Mouse (Mus musculus): ENCODE measurements around the gene Il5.
A peak's percentile ranks its signal among the peaks of the same experiment; 100 is the strongest.

The Il5 gene

GRCm38 (mm10) chr11:53720715-53721114 lies at the start of gene Il5:
Il5 (plus strand) TSS chr11:53720794.
- DNase-seq (ENCODE audit: low read depth, low spot score): no peak

GRCm38 (mm10) chr11:53671414-53671813 lies 49.2 kb upstream of the Il5 start:
- DNase-seq (ENCODE audit: low read depth, low spot score): no peak

GRCm38 (mm10) chr11:53680141-53680540 lies 40.5 kb upstream of the Il5 start:
- no peak for DNase-seq (ENCODE audit: low read depth, low spot score)

- DNase-seq (ENCODE audit: low read depth, low spot score): no peak
These were observed 38.9 kb upstream of the Il5 start for GRCm38 (mm10) chr11:53681686-53682085.

GRCm38 (mm10) chr11:53682170-53682569 lies 38.4 kb upstream of the Il5 start:
- DNase-seq (ENCODE audit: low read depth, low spot score): no peak

- DNase-seq (ENCODE audit: low read depth, low spot score): no peak
These were observed 37.5 kb upstream of the Il5 start for GRCm38 (mm10) chr11:53682994-53683530.

- no peak for DNase-seq (ENCODE audit: low read depth, low spot score)
These were observed 28.6 kb upstream of the Il5 start for GRCm38 (mm10) chr11:53691979-53692378.

GRCm38 (mm10) chr11:53698521-53698920 lies 22.1 kb upstream of the Il5 start:
- DNase-seq (ENCODE audit: low read depth, low spot score): no peak

GRCm38 (mm10) chr11:53699351-53699750 lies 21.2 kb upstream of the Il5 start:
- no peak for DNase-seq (ENCODE audit: low read depth, low spot score)

GRCm38 (mm10) chr11:53706236-53706933 lies 14.2 kb upstream of the Il5 start:
- DNase-seq (ENCODE audit: low read depth, low spot score): peak; percentile 25

- peak; percentile 82 for DNase-seq (ENCODE audit: low read depth, low spot score)
These were observed 13.5 kb upstream of the Il5 start, which contains the start of gene Rad50 for GRCm38 (mm10) chr11:53706934-53707717. Rad50 (minus strand) TSS chr11:53707319.

GRCm38 (mm10) chr11:53707718-53708009 lies 12.9 kb upstream of the Il5 start:
- DNase-seq (ENCODE audit: low read depth, low spot score): no peak

- DNase-seq (ENCODE audit: low read depth, low spot score): no peak
These were observed 893 bp upstream of the Il5 start for GRCm38 (mm10) chr11:53719701-53720100.

- DNase-seq (ENCODE audit: low read depth, low spot score): no peak
These were observed 10.9 kb downstream of the Il5 start for GRCm38 (mm10) chr11:53731457-53731856.

- DNase-seq (ENCODE audit: low read depth, low spot score): no peak
These were observed 11.7 kb downstream of the Il5 start for GRCm38 (mm10) chr11:53732244-53732643.

GRCm38 (mm10) chr11:53733824-53734223 lies 13.2 kb downstream of the Il5 start:
- no peak for DNase-seq (ENCODE audit: low read depth, low spot score)

GRCm38 (mm10) chr11:53734431-53734830 lies 13.8 kb downstream of the Il5 start:
- DNase-seq (ENCODE audit: low read depth, low spot score): no peak

- DNase-seq (ENCODE audit: low read depth, low spot score): no peak
These were observed 14.5 kb downstream of the Il5 start for GRCm38 (mm10) chr11:53734970-53735681.

GRCm38 (mm10) chr11:53735682-53736245 lies 15.2 kb downstream of the Il5 start:
- peak; percentile 86 for DNase-seq (ENCODE audit: low read depth, low spot score)

- DNase-seq (ENCODE audit: low read depth, low spot score): peak; percentile 86
These were observed 16.4 kb downstream of the Il5 start for GRCm38 (mm10) chr11:53736771-53737572.

- peak; percentile 38 for DNase-seq (ENCODE audit: low read depth, low spot score)
These were observed 17.0 kb downstream of the Il5 start for GRCm38 (mm10) chr11:53737573-53737946.
